Mouse (Mus musculus) lung, postnatal 36 days (tissue): ENCODE measurements at regions not wholly inside any gene's neighbourhood (a gene's known extent, or its start where the extent isn't known, plus 50 kb on each side); places are given as distances from the start of the nearest gene placed in this dataset.
A peak's percentile ranks its signal among the peaks of the same experiment; 100 is the strongest.

Experiments used
- DNase-seq: peaks from one replicate; pipeline ENCODE4 v3.0.0; 2022; ENCODE audit warnings: mixed read lengths

DNA sequence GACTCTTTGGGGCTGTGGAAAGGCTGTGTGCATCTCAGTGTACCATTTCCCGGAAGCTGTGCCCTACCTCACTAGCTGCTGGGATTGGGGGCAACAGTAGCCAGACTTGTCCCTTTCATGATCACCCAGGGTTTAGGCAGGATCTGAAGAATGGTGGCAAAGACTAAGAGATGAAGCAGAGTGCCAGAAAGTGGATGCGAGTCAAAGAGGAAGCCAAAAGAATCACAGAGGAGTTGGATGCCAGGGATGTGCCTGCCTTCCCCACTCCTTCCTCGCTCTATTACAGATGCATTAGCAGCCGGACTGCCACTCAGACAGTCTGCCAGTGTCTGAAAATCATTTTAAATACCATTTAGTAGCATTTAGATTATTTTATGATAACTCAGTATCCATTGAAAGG lies 271.5 kb upstream of the Slc24a2 start:
- DNase-seq: no peak

DNA sequence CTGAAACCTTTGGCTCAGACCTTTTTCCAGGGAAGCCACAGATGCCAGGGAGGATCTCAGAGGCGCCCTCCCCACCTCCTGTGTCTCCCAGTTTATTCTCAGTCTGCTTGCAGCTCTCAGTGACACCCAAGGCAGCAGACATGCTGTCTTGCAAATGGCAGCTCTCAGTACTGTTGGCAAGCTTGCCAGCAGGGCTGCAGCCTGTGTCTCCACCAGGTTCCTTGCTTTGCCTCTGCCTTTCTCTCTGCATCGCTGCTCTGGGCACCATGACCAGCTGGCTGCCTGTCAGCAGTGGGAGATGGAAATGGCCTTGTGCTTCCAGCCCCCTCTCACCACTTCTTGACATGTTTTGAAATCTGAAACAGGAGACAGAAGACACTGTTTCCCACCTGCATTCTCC lies 270.2 kb upstream of the Slc24a2 start:
- DNase-seq: no peak

DNA sequence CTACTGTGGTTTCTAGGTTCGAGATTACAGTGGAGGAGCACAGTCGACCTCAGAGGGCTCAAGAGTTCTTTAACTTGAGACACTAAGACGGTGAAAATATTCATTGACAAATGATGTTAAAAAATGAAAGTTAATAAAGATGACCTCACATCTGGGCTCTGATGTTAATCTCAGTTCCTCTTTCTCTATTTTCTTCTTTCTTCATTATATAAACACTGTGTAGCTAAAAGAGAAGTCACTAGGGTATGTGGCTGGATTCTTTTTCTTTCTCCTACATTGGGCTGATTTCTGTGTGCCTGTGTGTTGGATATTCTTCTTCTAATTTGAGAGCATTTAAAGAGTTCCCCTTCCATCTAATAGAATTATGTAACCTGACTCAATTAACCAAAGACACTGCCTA lies 257.5 kb upstream of the Slc24a2 start:
- no peak for DNase-seq

DNA sequence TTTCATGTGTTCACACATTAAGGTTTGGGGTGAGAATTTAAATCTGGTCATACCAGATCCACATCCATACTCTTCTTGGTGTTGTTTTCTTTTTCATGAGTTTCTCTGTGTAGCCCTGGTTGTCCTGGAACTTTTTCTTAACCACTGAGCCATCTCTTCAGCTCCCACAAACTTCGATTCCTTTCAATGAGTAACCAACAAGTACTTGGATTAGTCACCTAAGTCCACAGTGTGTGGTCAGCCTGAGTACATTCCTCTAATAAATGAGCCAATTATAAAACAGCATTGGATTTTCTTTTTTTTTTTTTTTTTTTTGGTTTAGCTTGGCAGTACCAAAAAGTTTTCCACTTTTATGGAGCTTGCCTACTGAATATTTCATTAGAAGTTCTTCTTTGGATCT lies 245.3 kb upstream of the Slc24a2 start:
- DNase-seq: no peak

DNA sequence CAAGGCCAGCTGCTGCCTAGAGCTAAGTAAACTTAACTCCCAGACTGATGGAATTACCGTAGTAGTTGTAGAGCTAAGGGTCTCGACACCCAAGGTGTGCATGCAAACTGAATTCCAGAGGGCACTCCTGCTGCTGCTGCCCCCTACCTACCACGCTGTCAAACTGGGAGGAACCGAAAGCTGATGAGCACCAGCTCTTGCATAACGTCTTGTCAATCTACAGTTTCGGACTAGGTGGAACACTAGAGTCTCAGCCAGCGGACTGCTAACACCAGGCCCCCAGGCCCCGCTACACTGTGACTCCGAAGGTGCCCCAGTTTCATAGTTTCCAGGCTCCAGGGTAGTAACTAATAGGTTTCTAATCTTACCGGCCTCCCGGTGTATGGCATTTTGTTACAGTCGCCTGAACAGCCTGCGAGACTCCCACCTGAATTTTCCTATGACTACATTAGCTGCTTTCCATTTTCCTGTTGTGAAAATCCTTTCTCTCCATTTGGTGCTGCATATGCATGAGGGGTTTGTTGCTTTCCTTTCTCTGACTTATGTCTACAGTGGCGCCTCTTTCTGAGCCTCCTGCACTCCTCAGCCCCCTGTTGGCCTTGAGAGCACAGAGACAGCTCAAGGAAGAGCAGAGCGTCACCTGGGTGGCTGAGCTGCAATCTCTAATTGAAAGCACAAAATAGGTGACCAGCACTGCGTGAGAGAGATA lies 243.2 kb upstream of the Slc24a2 start:
- no peak for DNase-seq

DNA sequence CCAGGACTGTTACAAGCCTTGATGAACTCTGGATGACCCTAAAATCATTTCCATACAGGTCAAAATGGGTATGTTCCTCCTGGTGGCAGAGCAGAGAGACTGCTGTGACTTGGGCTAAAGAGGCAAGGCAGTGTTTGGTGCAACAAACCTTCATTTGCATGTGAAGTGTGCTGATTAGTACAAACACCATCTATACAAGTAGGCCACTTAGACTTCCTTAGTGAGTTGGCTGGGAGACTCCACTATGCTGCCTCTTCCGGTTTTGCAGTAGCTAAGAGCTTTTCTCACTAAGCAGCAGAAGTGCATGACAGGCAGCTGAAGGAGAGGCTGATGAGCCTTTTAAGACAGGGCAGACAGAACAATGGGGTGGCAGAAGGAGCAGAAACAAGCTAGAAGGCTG lies 242.5 kb upstream of the Slc24a2 start:
- no peak for DNase-seq

DNA sequence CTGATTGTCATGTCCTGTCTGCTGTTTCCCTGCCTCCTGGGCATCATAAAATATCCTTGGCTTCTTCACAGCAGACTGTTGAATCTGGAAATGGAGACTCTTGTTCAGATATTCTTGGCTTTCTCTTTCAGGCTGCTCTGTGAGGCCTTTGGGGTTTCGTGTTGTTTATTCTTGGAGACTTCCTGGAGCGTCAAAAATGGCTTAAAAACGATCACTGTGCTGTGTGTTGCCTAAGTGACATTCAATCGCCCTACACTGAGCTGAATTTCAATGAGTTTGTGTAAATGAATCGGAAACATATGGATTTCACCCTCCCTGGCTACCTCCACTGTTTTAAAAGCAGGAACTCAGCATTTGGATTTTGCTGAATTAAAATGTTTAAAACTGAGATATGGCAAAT lies 241.1 kb upstream of the Slc24a2 start:
- DNase-seq: no peak

DNA sequence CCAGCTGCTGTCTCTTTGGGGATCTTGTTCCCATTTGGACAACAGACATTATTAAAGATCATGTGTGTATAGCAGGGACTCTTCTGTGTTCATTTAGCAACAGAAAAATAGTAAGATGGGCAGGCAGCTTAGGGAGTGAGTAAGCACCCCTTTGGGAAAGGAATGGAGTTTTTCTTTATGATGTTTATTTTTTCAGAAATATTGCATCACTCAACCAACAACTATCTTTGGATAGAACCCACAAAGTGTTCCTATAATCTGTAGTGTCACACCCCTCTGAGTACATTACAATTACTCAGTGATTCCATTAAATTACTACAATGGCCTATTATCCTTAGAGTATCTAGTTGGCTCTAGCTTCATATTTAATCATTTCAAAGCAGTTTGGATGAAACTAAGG lies 237.3 kb upstream of the Slc24a2 start:
- DNase-seq: no peak

DNA sequence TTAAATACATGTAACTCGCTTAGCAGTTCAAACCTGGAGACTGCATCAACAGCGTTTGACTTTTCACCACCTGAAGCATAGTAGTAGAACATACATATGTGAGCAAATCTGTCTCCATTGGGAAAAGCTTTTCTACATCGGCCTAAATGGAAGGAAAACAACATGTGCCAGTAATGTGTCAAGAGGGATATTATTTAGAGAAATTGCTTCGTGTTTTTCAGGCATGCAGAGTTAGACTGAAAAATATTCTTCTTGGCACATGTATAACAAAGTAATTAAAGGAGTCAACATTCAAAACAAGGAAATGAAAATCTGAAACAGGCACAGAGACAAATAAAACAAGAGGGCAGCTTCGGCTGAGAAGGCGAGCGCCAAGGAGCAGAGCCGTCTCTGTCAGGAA lies 236.7 kb upstream of the Slc24a2 start:
- no peak for DNase-seq

DNA sequence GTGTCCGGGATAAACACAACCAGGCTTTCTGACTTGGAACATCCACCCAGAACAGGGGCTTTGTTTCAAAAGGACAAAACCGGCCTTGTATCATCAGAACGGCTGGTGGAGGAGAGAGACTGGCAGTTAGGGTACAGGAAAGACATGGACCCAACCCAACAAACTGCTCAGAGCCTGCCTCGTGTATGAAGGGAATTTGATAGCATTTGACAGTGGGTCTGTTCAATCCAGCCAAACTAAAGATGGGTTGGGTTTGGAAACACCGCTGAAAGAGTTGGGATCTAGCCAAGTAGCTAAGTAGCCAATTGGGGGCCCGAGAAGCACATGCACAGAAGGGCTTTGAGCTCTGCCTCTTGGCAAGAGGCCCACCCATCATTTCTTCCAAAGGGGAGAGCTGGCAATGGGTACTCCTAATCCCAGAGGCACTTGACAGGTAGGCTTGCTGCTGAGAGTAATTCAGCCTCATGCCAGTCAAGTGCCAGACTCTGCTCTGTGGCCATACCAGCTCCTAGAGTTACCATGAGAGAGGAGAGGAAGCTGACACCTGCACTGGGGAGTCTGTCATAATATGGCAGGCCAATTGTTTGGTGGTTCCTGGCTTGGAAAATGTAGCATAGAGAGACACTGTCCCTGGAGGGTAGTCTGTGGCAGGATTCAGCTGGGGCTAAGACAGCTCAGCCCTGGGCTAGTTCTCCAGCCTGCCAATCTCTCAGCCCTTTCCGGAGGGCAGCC lies 231.1 kb upstream of the Slc24a2 start:
- no peak for DNase-seq

DNA sequence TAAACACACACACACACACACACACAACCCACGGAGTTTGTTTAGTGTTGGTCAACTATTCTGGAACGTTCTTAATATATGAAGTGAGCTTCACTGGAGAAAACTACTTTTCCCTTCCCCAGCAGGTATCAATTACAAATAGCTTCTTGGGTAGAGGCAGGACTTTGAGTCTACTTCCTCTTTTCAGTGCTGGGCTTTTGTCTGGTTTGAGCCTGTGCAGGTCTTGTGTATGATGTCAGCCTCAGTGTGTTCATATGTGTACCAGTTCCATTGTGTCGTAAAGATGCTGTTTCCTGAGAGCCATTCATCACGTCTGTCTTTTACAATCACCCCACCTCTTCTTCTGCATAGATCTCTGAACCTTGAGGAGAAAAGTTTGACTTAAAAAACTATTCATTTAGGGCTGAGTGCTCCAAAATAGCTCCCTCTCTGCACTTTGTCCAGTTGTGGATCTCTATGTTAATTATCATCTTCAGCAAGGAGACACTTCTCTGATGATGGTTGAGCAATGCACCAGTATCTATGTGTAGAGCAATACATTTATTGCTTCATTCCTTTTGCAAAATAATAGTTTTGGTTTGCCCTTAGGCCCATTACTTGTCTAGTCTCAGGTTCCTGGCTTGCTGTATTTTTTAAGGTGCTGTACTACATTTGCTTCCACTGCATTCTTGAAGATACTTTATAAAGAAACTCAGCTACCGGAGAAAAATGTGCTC lies 225.7 kb upstream of the Slc24a2 start:
- DNase-seq: no peak

DNA sequence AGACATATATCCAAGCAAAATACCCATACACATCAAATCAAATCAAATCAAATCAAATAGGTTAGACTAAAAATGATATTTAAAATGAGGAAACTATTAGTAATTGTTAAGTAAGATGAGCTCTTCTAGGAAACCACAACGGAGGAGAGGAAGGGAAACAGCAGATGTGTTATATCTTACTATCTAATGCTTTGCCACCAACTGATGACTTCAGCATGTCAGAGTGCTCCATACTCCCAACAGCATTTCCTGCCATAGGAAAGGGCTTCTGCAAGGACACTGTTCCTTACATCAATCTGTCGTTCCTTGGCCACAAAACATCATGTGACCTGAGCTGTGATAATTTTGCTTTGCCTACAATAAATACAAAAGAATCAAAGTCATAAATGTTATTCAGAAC lies 221.8 kb upstream of the Slc24a2 start:
- DNase-seq: no peak

DNA sequence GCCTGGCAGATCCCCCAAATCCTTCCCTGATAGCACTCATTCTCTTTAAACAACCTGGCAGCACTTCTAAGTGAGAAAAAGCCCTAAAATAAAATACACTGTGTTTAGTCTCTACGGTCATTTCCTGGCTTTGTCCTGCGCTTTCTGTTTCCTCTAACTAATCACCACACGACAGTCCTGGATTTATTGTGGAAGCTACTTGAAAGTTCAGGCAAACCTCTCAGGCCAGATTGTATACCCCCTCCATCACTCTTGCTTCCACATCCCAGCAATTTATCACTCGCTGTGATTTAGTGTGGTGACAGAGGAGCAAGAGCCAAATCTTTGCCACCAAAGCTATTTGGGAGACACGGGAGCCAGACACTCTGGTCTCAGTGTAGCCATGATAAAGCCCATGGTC lies 221.0 kb upstream of the Slc24a2 start:
- no peak for DNase-seq

DNA sequence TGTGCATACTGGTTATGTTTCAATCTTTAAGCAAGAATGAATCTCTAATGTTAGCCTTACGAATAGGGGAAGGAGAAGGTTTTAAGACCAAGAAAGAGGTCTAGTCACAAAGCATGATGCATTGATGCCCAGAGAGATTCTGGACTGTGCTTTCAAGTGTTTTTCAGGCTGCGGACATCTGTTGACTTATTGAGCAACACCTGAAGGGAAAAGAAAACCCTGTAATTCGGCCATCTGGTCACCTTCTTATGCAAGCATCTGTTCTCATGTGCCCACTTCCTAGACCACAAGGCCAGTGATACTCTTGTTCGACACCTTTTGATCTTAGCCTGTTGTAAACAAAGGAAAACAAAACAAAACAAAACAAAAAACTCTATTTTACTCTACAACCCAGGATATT lies 218.1 kb upstream of the Slc24a2 start:
- DNase-seq: peak; percentile 35

DNA sequence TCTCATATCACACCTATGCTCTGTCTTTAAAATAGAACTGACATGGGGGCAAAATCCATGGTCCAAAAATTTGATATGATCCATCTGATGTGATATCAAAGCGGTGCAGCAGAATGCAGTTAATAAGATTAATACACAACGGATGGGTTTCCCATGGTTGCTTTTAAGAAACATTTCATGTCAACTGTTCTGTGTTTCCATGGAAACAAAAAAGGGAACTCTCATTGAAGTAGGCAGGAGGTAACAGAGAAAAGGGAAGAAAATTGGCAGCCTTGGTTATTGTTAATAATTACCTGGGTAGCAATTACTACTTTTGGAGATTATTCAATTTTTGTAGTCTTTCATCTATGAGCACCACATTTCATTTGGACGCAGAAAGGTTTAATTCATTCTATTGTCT lies 216.6 kb upstream of the Slc24a2 start:
- no peak for DNase-seq

DNA sequence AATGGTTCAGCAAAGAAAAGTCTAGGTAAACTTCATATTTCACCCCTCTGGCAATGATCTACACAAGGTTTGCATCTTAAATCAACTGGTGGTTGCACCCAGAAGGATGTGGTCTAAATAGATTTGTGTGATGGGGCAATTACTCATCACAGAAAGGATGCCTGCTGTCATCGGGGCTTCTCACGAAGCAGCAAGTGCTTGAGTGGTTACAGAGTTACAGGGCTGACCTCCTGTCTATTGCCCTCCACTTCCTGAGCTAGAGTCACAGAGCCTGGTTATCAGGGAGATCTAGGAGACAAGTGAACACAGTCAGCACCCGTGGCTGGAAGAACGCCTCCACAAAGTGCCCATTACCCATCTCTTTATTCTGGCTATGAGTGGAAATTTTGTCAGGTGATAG lies 203.9 kb upstream of the Slc24a2 start:
- DNase-seq: no peak

DNA sequence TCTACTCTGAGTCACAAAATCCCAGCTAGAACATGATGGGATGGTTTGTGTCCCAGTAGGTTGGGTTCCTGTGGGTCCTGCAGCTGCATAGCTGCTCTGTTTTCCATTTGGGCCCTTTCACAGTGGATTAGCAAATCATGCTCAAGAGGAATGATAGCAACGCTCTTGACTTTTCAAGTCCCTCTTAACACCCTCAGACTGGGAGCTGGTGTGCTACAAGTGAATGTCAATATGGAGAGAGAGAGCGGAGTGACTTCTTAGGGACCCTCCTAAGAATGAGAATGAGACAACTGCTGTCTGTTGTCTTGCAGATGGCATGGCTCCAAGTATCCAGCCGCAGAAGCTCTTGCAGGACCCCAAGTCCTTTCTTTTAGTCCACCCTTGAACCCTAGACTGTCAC lies 198.1 kb upstream of the Slc24a2 start:
- DNase-seq: peak; percentile 68

DNA sequence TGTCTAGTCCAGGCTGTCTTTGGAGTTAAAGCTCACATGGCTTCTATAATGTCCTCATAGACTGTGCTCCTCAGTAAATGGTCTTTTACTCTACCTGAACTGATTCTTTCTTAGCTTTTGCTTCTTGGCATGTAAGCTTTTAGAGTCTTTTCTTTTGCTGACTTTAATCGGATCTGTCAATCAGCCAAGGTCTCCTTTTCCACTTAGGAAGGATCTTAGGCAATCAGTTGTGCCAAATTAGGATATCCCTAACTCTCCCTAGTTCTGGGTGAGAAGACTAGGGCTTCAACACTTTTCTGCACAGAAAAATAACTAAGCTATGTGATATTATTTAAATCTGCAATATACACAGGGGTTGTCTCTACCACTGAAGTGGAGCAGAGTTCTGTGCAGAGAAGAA lies 193.8 kb upstream of the Slc24a2 start:
- DNase-seq: no peak

DNA sequence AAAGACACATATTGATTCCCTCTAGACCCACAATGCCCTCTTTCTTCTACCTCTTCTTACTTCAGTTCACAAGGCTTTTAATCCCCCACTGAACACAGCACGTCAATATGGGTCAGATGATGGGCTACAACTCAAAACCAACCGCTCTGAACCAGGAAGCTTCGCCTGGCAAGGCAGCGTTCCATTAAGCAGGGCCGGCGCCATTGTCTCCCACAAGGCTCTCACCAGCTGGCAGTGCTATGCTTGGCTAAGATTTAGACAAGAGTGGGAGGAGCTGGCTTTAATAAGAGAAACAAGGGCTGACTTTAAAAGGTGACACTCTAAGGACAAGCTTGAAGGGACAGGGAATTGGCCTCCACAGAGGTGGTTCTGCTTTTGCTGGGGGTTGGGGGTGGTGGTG lies 192.3 kb upstream of the Slc24a2 start:
- no peak for DNase-seq

DNA sequence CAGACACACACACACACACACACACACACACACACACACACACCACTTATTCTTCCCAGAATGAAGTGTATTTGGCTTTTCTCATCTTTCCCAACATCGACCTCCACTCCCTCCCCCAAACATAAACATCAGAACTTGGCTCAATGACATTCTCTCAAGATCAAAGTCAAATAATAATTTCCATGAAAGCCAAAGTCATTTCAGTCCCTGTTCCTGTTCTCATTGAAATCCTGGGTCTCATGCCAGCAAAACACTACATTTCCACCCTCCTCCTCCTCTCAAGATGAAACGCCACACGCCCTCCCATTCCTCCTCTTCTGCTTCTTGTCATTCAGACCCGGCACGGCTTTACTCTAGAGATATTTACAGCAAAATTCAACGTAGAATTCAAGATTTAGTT lies 173.1 kb upstream of the Slc24a2 start:
- peak; percentile 75 for DNase-seq

DNA sequence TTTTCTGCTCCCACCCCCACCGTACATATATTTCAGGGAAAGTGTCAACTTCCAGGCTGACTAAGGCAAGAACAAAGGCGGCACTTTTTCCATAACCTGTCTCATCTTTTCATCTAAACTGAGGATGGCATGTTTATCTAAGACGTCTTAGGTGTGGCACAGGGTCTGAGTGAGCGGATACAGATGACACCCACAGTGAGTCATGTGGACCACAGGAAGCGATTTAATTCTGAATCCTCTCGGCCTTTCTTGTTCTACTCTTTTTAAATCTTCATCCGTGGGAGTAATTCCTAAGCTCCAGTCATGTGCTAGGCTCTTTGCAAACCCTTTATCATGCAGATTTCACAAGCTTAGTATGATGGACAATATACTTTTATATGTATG lies 171.9 kb upstream of the Slc24a2 start:
- no peak for DNase-seq

DNA sequence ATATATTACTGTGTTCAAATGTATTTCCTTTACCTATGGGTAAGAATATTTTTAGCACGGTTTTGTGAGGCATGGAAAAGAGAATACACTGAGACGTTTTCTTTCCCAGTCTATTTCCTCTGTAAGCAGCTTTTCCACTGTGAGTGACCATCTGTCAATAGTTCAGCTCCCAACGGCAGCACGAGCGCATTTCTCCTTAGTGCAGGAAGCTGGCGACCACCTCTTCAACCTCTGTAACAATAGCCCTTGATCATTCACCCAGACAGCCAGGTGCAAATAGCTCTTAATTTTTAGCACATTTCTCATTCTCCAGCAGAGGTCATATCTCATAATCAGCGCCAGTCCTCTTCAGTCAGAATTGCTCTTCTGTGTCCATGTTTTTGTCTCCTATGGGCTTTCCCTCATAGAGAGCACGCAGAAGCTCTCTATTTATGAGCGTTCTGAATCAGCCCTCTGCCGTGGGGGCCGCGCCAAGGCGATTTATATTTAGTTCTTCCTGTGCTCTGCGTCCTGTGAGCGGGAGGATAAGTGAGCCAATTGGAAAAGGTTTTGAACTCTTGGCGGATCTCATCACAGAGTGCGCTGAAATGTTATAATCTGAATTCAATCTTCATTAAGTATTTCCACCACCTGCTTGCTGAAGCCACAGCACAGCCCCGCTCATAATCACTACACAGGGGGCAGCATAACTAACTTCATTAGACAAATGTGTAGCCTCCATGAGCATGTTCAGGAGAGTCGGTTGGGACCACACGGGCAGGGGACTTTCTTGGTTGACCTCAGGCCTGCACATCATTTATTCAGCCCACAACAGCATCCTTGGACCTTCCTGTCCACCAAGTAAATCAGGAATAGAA lies 171.3 kb upstream of the Slc24a2 start:
- peak; percentile 26 for DNase-seq

DNA sequence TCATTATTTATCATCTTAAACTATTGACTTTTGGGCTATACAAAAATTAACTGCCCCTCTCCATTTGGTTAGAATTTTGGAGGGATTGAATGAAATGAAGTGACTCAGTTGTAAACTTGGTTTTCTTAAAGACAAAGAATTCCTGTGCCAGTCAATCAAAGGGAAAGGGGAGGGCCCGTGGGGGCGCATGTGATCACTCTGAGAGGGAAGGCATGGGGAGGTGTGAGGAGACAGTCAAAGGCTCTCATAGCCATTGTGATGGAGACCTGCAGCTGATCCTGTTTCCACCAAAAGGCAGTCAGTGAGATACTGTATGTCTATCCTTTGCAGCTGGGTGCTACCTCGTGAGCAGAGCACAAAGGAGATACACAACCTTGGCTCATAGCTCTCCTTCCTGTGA lies 156.6 kb upstream of the Slc24a2 start:
- no peak for DNase-seq
